Mouse (Mus musculus) bone marrow, adult 2 months (tissue): ENCODE measurements around the gene Zfp217.

ENCODE experiments used
- CTCF ChIP-seq: fragments of 200-500 bp; IDR thresholded peaks from 2 replicates; pipeline ENCODE4 v1.5.1; 2011; ENCODE audit warnings: low read length, control low read depth; ENCODE audit not compliant: control insufficient read depth, insufficient read depth
- POLR2A ChIP-seq: fragments of 200-500 bp; IDR thresholded peaks from 2 replicates; pipeline ENCODE4 v1.6.1; 2011; ENCODE audit warnings: low read depth, mild to moderate bottlenecking, control low read depth, low read length, borderline replicate concordance; ENCODE audit not compliant: control insufficient read depth

- TF ChIP-seq CTCF (no peak), POLR2A (no peak)
Measured at GRCm38 (mm10) chr2:170078442-170079017, 69.4 kb downstream of the Zfp217 start.
